Mouse (Mus musculus): ENCODE data around the gene Capzb. TPM values are rescaled to one million over a fixed set of nuclear protein-coding genes. Genes with fewer than 3 reads are reported as not detected.

Gene Capzb
- 266 and 342 TPM in 2 replicates for polyA plus RNA-seq (2015; fragmentation: Nextera tagmentation; extraction: Ambion mirVana)

GRCm38 (mm10) chr4:139192499-139193175 lies at the start of gene Capzb:
Gene Capzb, plus strand, starts transcription at chr4:139192899.

DNA sequence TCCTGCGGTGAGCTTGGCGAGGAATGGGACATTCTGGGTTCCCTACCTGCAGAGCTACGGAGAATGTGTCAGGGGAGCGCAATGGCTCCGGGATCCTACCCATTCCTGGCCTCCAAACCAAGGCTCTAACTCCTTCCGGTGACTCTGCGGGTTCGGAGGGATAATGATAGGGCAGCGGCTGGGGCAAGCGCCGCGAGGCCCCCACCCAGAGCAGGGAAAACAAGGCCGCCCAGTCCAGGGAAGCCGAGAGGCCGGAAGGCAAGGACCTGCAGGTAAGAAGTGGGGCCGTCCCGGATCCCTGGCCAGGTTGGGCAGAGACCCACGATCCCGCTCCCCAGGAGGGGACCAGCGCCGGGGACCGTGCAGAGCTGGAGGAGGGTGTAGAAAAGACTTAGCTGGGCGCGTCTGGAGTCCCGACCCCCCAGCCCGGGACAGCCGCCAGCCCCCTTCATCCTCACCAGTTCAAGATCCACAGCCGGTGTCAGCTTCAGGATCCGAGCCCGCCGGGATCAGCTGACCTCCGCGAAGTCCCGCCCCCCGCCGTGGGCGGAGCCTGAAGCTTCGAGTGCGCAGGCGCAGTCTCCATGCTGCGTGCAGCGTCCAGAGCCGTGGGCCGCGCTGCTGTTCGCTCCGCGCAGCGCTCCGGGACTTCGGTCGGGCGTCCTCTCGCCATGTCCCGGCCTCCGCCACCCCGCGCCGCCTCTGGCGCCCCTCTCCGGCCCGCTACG lies 117.6 kb downstream of the Capzb start, which contains the start of the genes Pqlc2 and Akr7a5:
Gene Pqlc2, minus strand, starts transcription at position 538 of the 728 bp plus-strand sequence.
Gene Akr7a5, plus strand, starts transcription at position 574 of the 728 bp plus-strand sequence.

Small RNAs within 50 kb of the gene (microRNA-seq; reads per million reads assigned to microRNA genes)
- gene Gm24245 (ENCODE audit: borderline replicate concordance, insufficient number of aligned reads) (not detected), gene Gm25732 (ENCODE audit: borderline replicate concordance, insufficient number of aligned reads) (not detected)

Other genes with a start within 250 kb of the Capzb start
- 0.11 and 0.30 TPM in 2 replicates for gene Rnf186, start 225.8 kb upstream of the Capzb start, polyA plus RNA-seq (2015; fragmentation: Nextera tagmentation; extraction: Ambion mirVana)
- 6.9 and 9.6 TPM in 2 replicates for gene Tmco4, start 220.0 kb upstream of the Capzb start, polyA plus RNA-seq (2015; fragmentation: Nextera tagmentation; extraction: Ambion mirVana)
- 0.06 and 0.09 TPM in 2 replicates for gene Htr6, start 117.3 kb upstream of the Capzb start, polyA plus RNA-seq (2015; fragmentation: Nextera tagmentation; extraction: Ambion mirVana)
- gene Nbl1, start 99.9 kb upstream of the Capzb start, polyA plus RNA-seq (2015; fragmentation: Nextera tagmentation; extraction: Ambion mirVana): 106 and 199 TPM in 2 replicates
- 1,209 and 1,611 TPM in 2 replicates for gene Minos1, start 61.8 kb upstream of the Capzb start, polyA plus RNA-seq (2015; fragmentation: Nextera tagmentation; extraction: Ambion mirVana)
- gene Pqlc2, start 117.8 kb downstream of the Capzb start, polyA plus RNA-seq (2015; fragmentation: Nextera tagmentation; extraction: Ambion mirVana): 11.4 and 15.2 TPM in 2 replicates
- 73.7 and 105 TPM in 2 replicates for gene Akr7a5, start 117.8 kb downstream of the Capzb start, polyA plus RNA-seq (2015; fragmentation: Nextera tagmentation; extraction: Ambion mirVana)
- gene Mrto4, start 159.7 kb downstream of the Capzb start, polyA plus RNA-seq (2015; fragmentation: Nextera tagmentation; extraction: Ambion mirVana): 42.9 and 61.1 TPM in 2 replicates
- 11.7 and 18.5 TPM in 2 replicates for gene Emc1, start 159.7 kb downstream of the Capzb start, polyA plus RNA-seq (2015; fragmentation: Nextera tagmentation; extraction: Ambion mirVana)
- 42.0 and 49.0 TPM in 2 replicates for gene Ubr4, start 159.7 kb downstream of the Capzb start, polyA plus RNA-seq (2015; fragmentation: Nextera tagmentation; extraction: Ambion mirVana)